ENCODE assay signal across 21 mouse cellular contexts in genomic region chr13:71868763-71869162, GRCm38 (mm10).
A peak's percentile ranks its signal among the peaks of the same experiment; 100 is the strongest.
DNase-seq lines count a peak whose midpoint lies in the region; ATAC-seq and TF ChIP-seq lines count a peak whose summit lies in the region.
"Had no signal": no experiment of that assay in that cellular context is flagged by ENCODE, and none has a peak within 500 bp of the region (broad histone marks: within the 10 kb centered on the region; RNA-seq: fewer than 3 reads in every experiment).

No protein-coding gene starts in this region.

- TF ChIP-seq CTCF in CH12.LX (conservative IDR thresholded peaks at IDR 0.05 in 1 of 2, IDR thresholded peaks at IDR 0.05 in 1 of 2; ENCODE audit: low read depth in 2 of 2, low read length in 2 of 2): no peak

- no peak overlapping the region for H3K4me3 ChIP-seq in embryonic facial prominence, embryonic 11.5 days (ENCODE audit: low read depth, low read length)
- no peak overlapping the region for H3K4me3 ChIP-seq in embryonic facial prominence, embryonic 10.5 days
- no peak overlapping the region for H3K4me3 ChIP-seq in CH12.LX (replicated peaks in 1 of 3; ENCODE audit: low read depth in 2 of 3, low read length in 2 of 3, poor library complexity in 1 of 3)
- H3K4me3 ChIP-seq in embryonic facial prominence, embryonic 14.5 days (ENCODE audit: low read depth, low read length): no peak overlapping the region
- H3K4me3 ChIP-seq: forebrain, embryonic 13.5 days; forebrain, embryonic 15.5 days had no signal

- in situ Hi-C loops in CH12.LX (cut with MboI; ENCODE audit: low pct_ligation_motif_present, low pct_unique_long_range_greater_than_20kb, low sequenced_read_pairs): no loop called here

- H3K27ac ChIP-seq in embryonic facial prominence, embryonic 11.5 days (replicated peaks; ENCODE audit: low read depth, low read length): no peak overlapping the region
- no peak overlapping the region for H3K27ac ChIP-seq in embryonic facial prominence, embryonic 10.5 days (replicated peaks)
- no peak overlapping the region for H3K27ac ChIP-seq in CH12.LX (ENCODE audit: insufficient read depth, low read depth)
- H3K27ac ChIP-seq in embryonic facial prominence, embryonic 14.5 days (replicated peaks; ENCODE audit: low read depth, low read length): no peak overlapping the region
- H3K27ac ChIP-seq: forebrain, embryonic 13.5 days; forebrain, embryonic 15.5 days had no signal

- H3K4me1 ChIP-seq in embryonic facial prominence, embryonic 11.5 days (ENCODE audit: control insufficient read depth, insufficient read depth, low read length): no peaks in the 10 kb centered on the region
- no peaks in the 10 kb centered on the region for H3K4me1 ChIP-seq in embryonic facial prominence, embryonic 10.5 days
- peaks cover 0 to 13% of the 10 kb centered on the region in 2 experiments; a peak in 2 of 4 replicates for H3K4me1 ChIP-seq in CH12.LX (ENCODE audit: control insufficient read depth in 1 of 2, insufficient read depth in 2 of 2)
- no peaks in the 10 kb centered on the region for H3K4me1 ChIP-seq in embryonic facial prominence, embryonic 14.5 days (ENCODE audit: control insufficient read depth, insufficient read depth, low read length)
- H3K4me1 ChIP-seq: forebrain, embryonic 13.5 days; forebrain, embryonic 15.5 days had no signal

- H3K9ac ChIP-seq in embryonic facial prominence, embryonic 11.5 days (replicated peaks; ENCODE audit: low read length): no peak overlapping the region
- H3K9ac ChIP-seq in CH12.LX (ENCODE audit: insufficient read depth, low read depth): no peak overlapping the region
- H3K9ac ChIP-seq in embryonic facial prominence, embryonic 14.5 days (ENCODE audit: low read depth, low read length): no peak overlapping the region
- H3K9ac ChIP-seq: forebrain, embryonic 13.5 days; forebrain, embryonic 15.5 days; forebrain, postnatal 0 days had no signal

- ATAC-seq in embryonic facial prominence, embryonic 11.5 days (replicated peaks; ENCODE audit: insufficient number of reproducible peaks, low FRiP score, low TSS enrichment, low read depth): no peak
- peak; percentile 62; the same call in 1 of the 2 replicates for ATAC-seq in embryonic facial prominence, embryonic 14.5 days (ENCODE audit: low read depth)
- ATAC-seq: CD4-positive, CD25-positive, alpha-beta regulatory T cell, adult 4 months; forebrain, embryonic 13.5 days; forebrain, embryonic 15.5 days; forebrain, postnatal 0 days had no signal

- no peak overlapping the region for H3K4me2 ChIP-seq in embryonic facial prominence, embryonic 11.5 days (ENCODE audit: low read depth, low read length)
- no peak overlapping the region for H3K4me2 ChIP-seq in CH12.LX (ENCODE audit: insufficient read depth, low read depth, poor library complexity, severe bottlenecking)
- H3K4me2 ChIP-seq in embryonic facial prominence, embryonic 14.5 days (ENCODE audit: low read depth, low read length): no peak overlapping the region
- H3K4me2 ChIP-seq: forebrain, embryonic 13.5 days; forebrain, embryonic 15.5 days had no signal

- H3K9me3 ChIP-seq in embryonic facial prominence, embryonic 11.5 days (replicated peaks; ENCODE audit: control insufficient read depth, low read length): no peaks in the 10 kb centered on the region
- H3K9me3 ChIP-seq in embryonic facial prominence, embryonic 10.5 days: no peaks in the 10 kb centered on the region
- H3K9me3 ChIP-seq in CH12.LX (replicated peaks; ENCODE audit: low read length): peaks cover 13% of the 10 kb centered on the region
- H3K9me3 ChIP-seq in embryonic facial prominence, embryonic 14.5 days (ENCODE audit: control insufficient read depth, low read length): no peaks in the 10 kb centered on the region
- H3K9me3 ChIP-seq: forebrain, embryonic 13.5 days; forebrain, embryonic 15.5 days had no signal

- no peak for TF ChIP-seq POLR2A in CH12.LX (IDR thresholded peaks at IDR 0.05; ENCODE audit: low read depth, low read length)

- WGBS in embryonic facial prominence, embryonic 11.5 days: 59% methylated on average over 6 of the region's 6 CpGs
- 70% methylated on average over 6 of the region's 6 CpGs for WGBS in embryonic facial prominence, embryonic 10.5 days
- WGBS in embryonic facial prominence, embryonic 14.5 days: 34% methylated on average over 6 of the region's 6 CpGs

- no peaks in the 10 kb centered on the region for H3K79me2 ChIP-seq in CH12.LX (replicated peaks; ENCODE audit: control insufficient read depth, extremely low read depth, insufficient read depth, poor library complexity, severe bottlenecking)

- dilution Hi-C loops in CH12.LX (cut with MboI; ENCODE audit: extremely low pct_ligation_motif_present, extremely low pct_unique_long_range_greater_than_20kb, low sequenced_read_pairs): no loop called here

- TF ChIP-seq RAD21 in CH12.LX (IDR thresholded peaks at IDR 0.05; ENCODE audit: low read depth, low read length): no peak

- DNase-seq in embryonic facial prominence, embryonic 11.5 days (ENCODE audit: low spot score): peak; percentile 9
- DNase-seq in embryonic facial prominence, embryonic 10.5 days (ENCODE audit: low spot score): no peak
- peak; percentile 76 for DNase-seq in CH12.LX (ENCODE audit: extremely low read depth)
- DNase-seq in embryonic facial prominence, embryonic 14.5 days (ENCODE audit: low spot score): peak; percentile 86
- DNase-seq in gastrocnemius, postnatal 10 days: no peak
- DNase-seq in frontal cortex, postnatal 36 days (ENCODE audit: low spot score in 2 of 2): no peak
- DNase-seq: adrenal gland, adult 2 months; adrenal gland, postnatal 10 days; adrenal gland, postnatal 25 days; B cell, adult 2 months; cerebellum, adult 11 months; cerebellum, adult 18-20 months; cerebellum, adult 8-10 months; cerebellum, adult 9-11 months; cerebellum, postnatal 14 days; cerebellum, postnatal 36 days; embryo, embryonic 11 days; forebrain, postnatal 0 days had no signal

- TF ChIP-seq EP300 in CH12.LX (IDR thresholded peaks at IDR 0.05; ENCODE audit: low read length): 0 out of 2 replicates have a peak, but pooled peaks have one; percentile 32

- no peaks in the 10 kb centered on the region for H3K36me3 ChIP-seq in embryonic facial prominence, embryonic 11.5 days (replicated peaks; ENCODE audit: control insufficient read depth, insufficient read depth, low read depth, low read length)
- no peaks in the 10 kb centered on the region for H3K36me3 ChIP-seq in embryonic facial prominence, embryonic 10.5 days (replicated peaks)
- H3K36me3 ChIP-seq in CH12.LX (replicated peaks in 1 of 2; ENCODE audit: control insufficient read depth in 1 of 2, insufficient read depth in 1 of 2, low read length in 1 of 2): no peaks in the 10 kb centered on the region
- no peaks in the 10 kb centered on the region for H3K36me3 ChIP-seq in embryonic facial prominence, embryonic 14.5 days (ENCODE audit: control insufficient read depth, insufficient read depth, low read length)
- H3K36me3 ChIP-seq: forebrain, embryonic 15.5 days had no signal

- no peaks in the 10 kb centered on the region for H3K27me3 ChIP-seq in embryonic facial prominence, embryonic 11.5 days (ENCODE audit: control insufficient read depth, insufficient read depth, low read length)
- no peaks in the 10 kb centered on the region for H3K27me3 ChIP-seq in embryonic facial prominence, embryonic 10.5 days (replicated peaks; ENCODE audit: low read depth, poor library complexity, severe bottlenecking)
- peaks cover 64% of the 10 kb centered on the region for H3K27me3 ChIP-seq in CH12.LX (replicated peaks)
- H3K27me3 ChIP-seq in embryonic facial prominence, embryonic 14.5 days (replicated peaks; ENCODE audit: control insufficient read depth, insufficient read depth, low read length): no peaks in the 10 kb centered on the region
- H3K27me3 ChIP-seq: forebrain, embryonic 13.5 days; forebrain, embryonic 15.5 days had no signal

TF ChIP-seq in CH12.LX, 34 proteins besides CTCF, POLR2A, EP300 and RAD21:
- TF ChIP-seq ZNF384 (IDR thresholded peaks at IDR 0.05; ENCODE audit: low read depth, low read length) (0 out of 2 replicates have a peak, but pooled peaks have one; percentile 19), SIN3A (IDR thresholded peaks at IDR 0.05; ENCODE audit: low read length) (no peak), MAX (IDR thresholded peaks at IDR 0.05; ENCODE audit: low read length) (no peak), HCFC1 (IDR thresholded peaks at IDR 0.05; ENCODE audit: low read depth, low read length) (no peak), ETS1 (conservative IDR thresholded peaks at IDR 0.05; ENCODE audit: low read depth, low read length) (no peak), BHLHE40 (IDR thresholded peaks at IDR 0.05; ENCODE audit: low read depth, low read length) (peak; percentile 23; the same call in 1 of the 2 replicates), USF2 (conservative IDR thresholded peaks at IDR 0.05; ENCODE audit: low read depth, low read length) (no peak), KAT2A (IDR thresholded peaks at IDR 0.05; ENCODE audit: insufficient replicate concordance, low read length) (no peak), NRF1 (IDR thresholded peaks at IDR 0.05; ENCODE audit: low read depth, low read length) (no peak), MEF2A (IDR thresholded peaks at IDR 0.05; ENCODE audit: borderline replicate concordance, low read depth, low read length) (no peak), MAFK (IDR thresholded peaks at IDR 0.05; ENCODE audit: insufficient replicate concordance, low read length) (peak; percentile 75; the same call in 1 of the 2 replicates)

Comparison
In these comparisons a context has a peak if more than half of its experiments do, and no peak if none do; other contexts are left out.
1. DNase-seq: peak in embryonic facial prominence, embryonic 11.5 days (single experiment), CH12.LX (single experiment) and embryonic facial prominence, embryonic 14.5 days (single experiment); none in embryonic facial prominence, embryonic 10.5 days (single experiment), gastrocnemius, postnatal 10 days (single experiment) and frontal cortex, postnatal 36 days (0 of 2).